Mouse (Mus musculus) kidney, adult 10 weeks (tissue): Measurements from ENCODE around the gene Zfp770. TPM values are rescaled to one million over a fixed set of nuclear protein-coding genes. Genes with fewer than 3 reads are reported as not detected.

Source experiments
- polyA plus RNA-seq: library from polyadenylated mRNA; stranded (reverse); fragments of 350-450 nt; fragmentation: Illumina TruSeq; extraction: RNeasy Lipid Tissue Mini Kit (QIAGEN cat#74804); gene quantifications from one replicate; pipeline ENCODE4 v1.2.3, GENCODE M21; 2014; ENCODE audit warnings: low read depth, low replicate concordance

Gene Zfp770
- polyA plus RNA-seq = 24.6 TPM

GRCm38 (mm10) chr2:114200932-114201559 lies at the start of gene Zfp770:
Zfp770 (minus strand) TSS chr2:114201469.

GRCm38 (mm10) chr2:114186924-114187323 lies 14.3 kb downstream of the Zfp770 start, which contains the start of gene Aqr:
Aqr (minus strand) TSS chr2:114187024.

Other genes with a start within 250 kb of the Zfp770 start
- not detected for gene Gjd2, start 187.8 kb downstream of the Zfp770 start, polyA plus RNA-seq
- not detected for gene Actc1, start 147.9 kb downstream of the Zfp770 start, polyA plus RNA-seq
- 32.7 TPM for gene Aqr, start 14.4 kb downstream of the Zfp770 start, polyA plus RNA-seq